Mouse (Mus musculus): ENCODE results near the gene Gm49510.
"Not testable (repeated sequence)": the region's sequence is repeated elsewhere in the genome, so short reads cannot be mapped to it uniquely, and the experiment has no call there.

Gene Gm49510

GRCm38 (mm10) chr15:78878792-78879516, 20.5 kb upstream of the Gm49510 start:
- DNase-seq: not testable (repeated sequence)

- no peak for DNase-seq
Observed at GRCm38 (mm10) chr15:78880432-78880831, 19.0 kb upstream of the Gm49510 start.

- no peak for DNase-seq
Observed at GRCm38 (mm10) chr15:78881828-78882227, 17.6 kb upstream of the Gm49510 start.

- no peak for DNase-seq
Observed at GRCm38 (mm10) chr15:78889401-78889853, 10.0 kb upstream of the Gm49510 start.

GRCm38 (mm10) chr15:78892440-78892839, 7.0 kb upstream of the Gm49510 start:
- no peak for DNase-seq

DNA sequence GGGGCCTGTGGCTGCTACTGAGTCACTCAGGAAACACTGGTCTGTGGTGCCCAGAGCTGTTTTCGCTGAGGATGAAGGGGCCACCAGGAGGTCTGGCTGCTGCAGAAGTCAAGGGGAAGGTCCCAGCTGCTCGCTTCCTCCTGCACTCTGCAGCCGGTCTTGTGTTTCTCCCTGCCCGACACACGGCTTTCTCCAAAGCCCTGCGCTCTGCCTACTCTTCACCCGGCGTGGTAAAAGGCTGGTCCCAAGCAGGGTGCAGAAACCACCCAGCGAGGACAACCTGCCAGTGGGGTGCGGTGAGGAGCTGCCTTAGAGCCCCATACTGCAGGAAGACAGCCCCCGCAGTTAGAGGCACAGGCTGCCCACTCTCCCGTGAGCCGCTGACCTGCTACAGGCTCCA, 4.7 kb upstream of the Gm49510 start:
- no peak for DNase-seq

DNA sequence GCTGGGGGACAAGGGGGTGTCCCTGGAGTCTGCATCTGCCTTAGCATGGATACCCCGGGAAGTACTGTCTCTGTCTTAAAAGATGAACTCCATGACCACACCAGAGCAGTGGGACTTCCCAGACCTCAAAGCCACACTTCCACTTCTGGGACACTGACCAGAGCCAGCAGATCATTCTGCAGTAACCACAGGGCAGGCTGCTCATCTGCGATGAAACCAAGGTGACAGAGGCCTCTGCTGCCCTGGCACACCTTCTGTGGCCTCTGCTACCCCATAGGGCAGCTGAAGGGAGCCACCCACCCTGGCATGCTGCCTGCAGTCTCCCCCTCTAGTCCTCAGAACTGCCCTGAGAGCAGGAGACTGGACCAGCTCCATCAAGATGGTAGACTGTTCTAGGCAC, 3.7 kb upstream of the Gm49510 start:
- no peak for DNase-seq

DNA sequence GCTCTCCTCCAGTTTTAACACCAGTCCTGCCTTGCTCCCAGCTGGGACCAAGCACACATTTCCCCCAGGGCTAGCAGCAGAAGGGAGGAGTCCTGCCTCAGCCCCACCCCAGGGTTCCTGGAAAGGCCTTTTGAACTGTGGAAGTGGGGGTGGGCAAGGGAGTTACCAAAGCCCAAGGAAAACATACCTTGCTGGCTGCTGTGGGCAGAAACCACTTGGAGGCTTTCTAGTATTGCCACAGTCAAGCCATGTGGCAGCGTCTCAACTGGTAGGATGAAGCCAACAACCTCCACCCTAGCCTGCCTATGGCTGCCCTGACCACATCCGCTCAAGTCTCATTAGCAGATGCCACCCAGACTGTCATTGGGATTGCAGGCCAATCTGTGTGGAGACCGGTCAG, 3.3 kb upstream of the Gm49510 start:
- no peak for DNase-seq

DNA sequence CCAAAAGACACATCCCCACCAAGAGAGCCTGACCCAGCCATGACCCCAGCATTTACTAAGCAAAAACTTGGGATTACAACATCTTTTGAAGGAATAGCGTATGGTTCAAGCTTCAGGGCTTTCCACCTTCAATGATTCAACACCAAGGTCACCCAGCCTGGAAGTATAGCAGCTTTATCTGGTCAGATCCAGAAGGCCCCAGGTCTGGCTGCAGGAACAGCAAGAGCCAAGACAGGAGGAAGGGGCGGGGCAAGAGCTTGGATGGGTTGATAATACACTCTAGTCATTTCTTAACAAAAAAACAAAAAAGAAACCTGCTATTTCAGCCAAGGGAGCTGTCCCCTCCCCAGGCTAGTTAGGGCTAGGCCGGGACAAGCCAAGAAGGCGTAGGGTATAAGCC, 2.0 kb upstream of the Gm49510 start:
- no peak for DNase-seq

GRCm38 (mm10) chr15:78898507-78899001, 913 bp upstream of the Gm49510 start:
- DNase-seq: no peak

DNA sequence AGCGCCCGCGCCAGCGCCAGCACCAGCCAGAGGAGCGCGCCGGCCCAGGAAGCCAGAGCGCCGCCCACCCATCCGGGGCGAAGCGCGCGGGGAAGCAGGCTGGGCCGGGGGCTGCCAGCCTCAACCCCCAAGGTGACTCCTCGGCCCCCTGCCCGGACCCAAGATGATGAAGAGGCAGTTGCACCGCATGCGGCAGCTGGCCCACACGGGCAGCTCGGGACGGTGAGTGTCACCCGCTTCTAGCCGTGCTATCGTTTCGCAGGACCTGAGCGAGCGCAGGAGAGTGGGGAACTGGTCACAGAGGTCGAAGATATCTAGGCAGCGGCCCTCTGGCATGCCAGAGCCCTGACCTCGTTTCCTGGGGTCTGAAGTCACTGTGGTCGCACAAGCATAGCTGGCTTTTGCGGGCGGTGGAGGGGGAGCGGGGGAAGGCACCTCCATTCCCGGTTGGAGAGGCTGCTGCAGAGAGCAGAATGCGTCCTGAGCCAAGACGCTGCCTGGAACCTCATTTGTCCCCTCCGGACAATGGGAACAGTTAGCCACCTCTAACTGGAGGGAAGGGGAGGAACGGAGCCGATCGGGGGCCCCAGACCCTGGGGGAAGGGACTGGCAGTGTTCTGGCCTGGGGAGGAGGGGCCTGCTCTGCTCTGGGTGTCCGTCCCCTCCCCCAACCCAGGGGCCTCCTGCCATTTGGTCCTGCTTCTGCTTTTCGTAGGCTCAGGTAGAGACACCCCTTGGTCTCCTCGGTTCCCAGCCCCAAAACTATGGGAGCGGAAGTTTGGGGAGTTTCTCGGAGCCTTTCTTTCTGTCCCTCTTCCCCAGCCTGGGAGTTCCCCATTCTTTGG, 495 bp downstream of the Gm49510 start, which contains the start of gene Sh3bp1:
Sh3bp1 (plus strand) TSS at position 29 of the 845 bp plus-strand sequence.
- no peak for DNase-seq

DNA sequence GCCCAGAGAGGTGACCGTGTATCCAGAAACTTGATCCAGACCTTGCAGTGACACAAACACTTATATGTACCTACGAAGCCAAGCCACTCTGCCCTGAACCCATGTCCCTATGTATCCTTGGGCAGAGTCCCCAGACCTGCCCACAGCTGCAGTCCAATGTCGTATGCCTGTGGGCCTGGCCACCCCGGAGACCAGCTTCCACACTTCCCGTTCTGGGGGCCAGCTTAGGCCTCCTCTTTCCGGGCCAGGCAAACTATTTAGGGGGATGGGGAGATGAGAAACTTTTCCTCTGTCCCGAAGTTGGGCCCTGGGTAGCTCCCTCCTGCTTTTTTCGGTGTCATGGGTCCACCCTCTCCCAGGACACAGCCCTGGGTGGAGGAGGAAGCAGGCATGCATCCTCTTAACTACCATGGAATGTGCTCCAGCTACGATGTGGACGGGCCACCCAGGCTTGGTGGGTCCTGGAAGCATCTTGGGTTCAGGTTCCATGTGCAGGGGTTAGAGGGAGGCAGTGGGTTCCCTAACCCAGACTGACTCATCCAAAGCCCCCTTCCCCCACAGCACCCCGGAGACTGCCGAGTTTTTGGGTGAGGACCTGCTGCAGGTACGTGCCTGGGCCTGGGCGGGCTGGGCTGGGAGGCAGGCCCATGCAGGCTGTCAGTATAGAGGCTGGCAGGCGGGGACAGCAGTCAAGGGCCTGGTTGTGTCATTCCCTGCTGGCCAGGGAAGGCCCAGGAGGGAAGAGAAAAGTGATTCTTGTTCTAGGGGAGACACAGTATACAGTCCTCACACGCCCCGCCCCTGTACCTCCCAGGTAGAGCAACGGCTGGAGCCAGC, 1.3 kb downstream of the Gm49510 start:
- no peak for DNase-seq

DNA sequence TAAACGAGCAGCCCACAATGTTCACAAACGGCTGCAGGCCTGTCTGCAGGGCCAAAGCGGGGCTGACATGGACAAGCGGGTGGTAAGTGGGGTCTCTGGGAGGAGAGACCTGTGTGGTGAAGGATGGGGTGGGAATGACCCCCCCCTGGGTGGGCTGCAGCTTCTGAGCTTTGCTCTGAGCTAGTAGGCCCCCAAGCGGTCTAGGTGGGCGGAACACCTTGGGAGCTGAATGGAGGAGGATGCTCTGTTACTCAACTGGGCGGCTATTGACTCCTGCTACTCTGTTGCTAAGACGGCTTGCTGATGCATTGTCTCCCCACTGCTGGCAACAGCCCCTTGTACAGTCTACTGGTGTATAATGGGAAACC, 1.9 kb downstream of the Gm49510 start:
- DNase-seq: no peak

- peak; percentile 72 for DNase-seq
Observed at GRCm38 (mm10) chr15:78903243-78903642, 3.8 kb downstream of the Gm49510 start.

DNA sequence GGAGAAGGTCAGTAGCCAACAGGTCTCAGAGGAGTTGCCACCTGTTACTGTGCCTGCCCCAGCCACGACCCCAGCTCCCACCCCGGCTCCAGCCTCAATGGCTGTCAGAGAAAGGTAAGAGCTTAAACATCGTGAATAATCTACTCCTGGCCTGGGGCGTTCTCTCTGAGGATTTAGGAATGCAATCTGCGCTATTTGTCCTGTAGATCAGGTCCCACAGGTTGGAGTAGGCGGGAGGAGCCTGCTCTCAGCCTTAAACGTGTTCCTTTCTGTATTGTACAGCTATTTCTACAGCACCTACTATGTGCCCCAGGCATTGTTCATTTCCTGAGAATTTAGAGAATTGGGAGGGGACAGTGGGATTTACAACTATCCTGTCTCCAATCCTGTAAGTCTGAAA, 8.9 kb downstream of the Gm49510 start:
- DNase-seq: no peak

DNA sequence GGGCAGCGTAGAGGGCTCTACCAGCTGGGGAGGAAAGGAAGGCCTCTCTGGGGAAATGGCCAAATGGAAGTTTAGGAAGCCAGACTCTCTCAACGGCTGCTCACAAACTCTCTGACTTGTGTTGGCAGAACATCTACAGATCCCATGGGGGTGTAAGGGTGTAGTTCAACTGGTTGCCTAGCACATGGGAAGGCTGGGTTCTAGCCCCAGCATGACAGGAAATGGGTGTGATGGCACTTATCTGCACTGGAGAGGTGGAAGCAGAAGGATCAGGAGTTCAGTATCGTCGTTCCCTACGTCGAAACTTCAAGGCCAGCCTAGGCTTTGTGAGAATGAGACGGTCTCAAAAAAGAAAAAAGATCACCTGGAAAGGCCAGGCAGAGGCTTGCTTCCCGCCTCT, 9.5 kb downstream of the Gm49510 start:
- DNase-seq: no peak

GRCm38 (mm10) chr15:78912040-78912439, 12.6 kb downstream of the Gm49510 start:
- peak; percentile 58 for DNase-seq

DNA sequence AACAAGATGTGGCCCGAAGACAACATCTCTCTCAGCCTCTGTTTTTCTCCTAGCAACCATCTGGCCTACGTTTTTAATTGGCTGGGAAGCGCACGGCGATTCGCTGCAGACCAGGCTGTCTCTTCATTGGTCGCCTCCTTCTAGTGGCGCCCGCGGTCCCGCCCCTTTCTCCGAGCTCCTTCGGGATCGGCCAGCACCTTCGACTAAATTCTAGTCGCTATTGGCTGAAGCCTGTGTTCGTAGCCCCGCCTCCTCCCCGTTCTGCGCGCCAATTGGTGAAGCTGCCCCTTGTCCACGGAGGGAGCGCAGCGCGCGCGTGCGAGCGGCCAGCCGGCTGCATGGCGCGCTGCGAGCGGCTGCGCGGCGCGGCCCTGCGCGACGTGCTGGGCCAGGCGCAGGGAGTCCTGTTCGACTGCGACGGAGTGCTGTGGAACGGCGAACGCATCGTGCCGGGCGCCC, 14.2 kb downstream of the Gm49510 start, which contains the start of gene Pdxp:
Pdxp (plus strand) TSS at position 288 of the 459 bp plus-strand sequence.
- peak; percentile 99 for DNase-seq

DNA sequence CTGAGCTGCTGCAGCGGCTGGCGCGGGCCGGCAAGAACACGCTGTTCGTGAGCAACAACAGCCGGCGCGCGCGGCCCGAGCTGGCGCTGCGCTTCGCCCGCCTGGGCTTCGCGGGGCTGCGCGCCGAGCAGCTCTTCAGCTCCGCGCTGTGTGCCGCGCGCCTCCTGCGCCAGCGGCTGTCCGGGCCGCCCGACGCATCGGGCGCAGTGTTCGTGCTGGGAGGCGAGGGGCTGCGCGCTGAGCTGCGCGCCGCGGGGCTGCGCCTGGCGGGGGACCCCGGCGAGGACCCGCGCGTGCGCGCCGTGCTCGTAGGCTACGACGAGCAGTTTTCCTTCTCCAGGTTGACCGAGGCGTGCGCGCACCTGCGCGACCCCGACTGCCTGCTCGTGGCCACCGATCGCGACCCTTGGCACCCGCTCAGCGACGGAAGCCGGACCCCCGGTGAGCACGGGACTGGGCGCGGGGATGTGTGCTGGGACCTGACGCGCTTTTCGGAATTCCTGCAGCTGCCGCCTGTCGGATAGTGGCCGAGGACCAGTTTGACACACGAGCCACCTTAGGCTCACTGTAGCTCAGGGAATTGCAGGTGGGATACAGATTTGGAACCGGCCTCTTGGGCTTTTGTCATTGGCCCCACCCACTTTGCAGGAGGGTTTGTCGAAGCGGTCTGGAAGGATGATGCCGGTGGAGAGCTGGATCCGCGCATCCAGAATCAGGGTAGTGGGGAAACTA, 14.8 kb downstream of the Gm49510 start:
- peak; percentile 85 for DNase-seq

GRCm38 (mm10) chr15:78914823-78915659, 15.6 kb downstream of the Gm49510 start:
- peak; percentile 67 for DNase-seq

- DNase-seq: peak; percentile 83
Observed at GRCm38 (mm10) chr15:78915660-78916017, 16.2 kb downstream of the Gm49510 start.
